Mouse (Mus musculus) ES-CJ7 (cell line): Measurements from ENCODE around the gene 4921511C20Rik.

Experiments
- DNase-seq: peaks from one replicate; pipeline ENCODE4 v3.0.0; 2011; ENCODE audit warnings: low read depth, low spot score

4921511C20Rik gene

GRCm38 (mm10) chrX:127393993-127394392, at the start of gene 4921511C20Rik:
Gene 4921511C20Rik, plus strand, starts transcription at chrX:127394293.
- DNase-seq: no peak
